Mouse (Mus musculus): ENCODE measurements around the gene Acot12.

Acot12 gene

GRCm38 (mm10) chr13:91741280-91742047 lies at the start of gene Acot12:
Gene Acot12, plus strand, starts transcription at chr13:91741512.
- in situ Hi-C loops (cut with MboI; ENCODE audit: low sequenced_read_pairs) = no loop called here

DNA sequence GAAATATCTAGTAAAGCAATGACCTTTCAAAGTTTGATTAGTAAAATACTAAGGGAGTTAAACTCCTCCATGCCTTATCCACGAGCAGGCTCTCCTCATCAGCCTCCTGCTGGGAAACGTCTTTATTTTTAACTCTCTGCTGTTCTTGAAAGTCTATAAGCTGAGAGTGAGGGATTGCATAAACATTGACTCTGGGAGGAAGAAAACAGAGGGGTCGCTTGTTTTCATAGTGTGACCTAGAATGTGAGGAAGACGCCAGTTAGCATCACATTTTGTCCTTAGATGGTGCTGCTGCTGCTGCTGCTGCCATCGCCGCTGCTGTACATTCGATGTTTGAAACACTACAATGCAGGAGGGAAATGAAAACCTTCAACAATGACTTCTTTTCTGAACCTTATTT lies 47.7 kb upstream of the Acot12 start:
- in situ Hi-C loops (cut with MboI; ENCODE audit: low sequenced_read_pairs) = no loop called here

DNA sequence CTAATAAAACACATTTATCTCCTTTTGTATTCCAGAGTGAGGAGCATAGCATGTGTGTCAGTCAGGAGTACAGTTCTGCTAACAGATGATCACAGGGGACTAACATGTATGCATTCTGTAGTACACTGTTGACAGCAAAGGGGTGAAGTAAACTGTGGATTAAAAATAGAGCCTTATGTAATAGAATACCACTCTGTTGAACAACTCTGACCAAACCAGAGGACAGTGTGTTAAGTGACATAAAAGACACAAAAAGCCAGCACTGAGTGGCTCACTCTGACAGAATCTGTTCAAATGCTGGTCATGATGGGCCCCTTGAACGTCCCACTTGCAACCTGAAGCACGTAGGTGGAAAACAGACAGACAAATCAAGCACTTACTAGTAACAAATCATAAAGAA lies 45.9 kb upstream of the Acot12 start:
- in situ Hi-C loops (cut with MboI; ENCODE audit: low sequenced_read_pairs) = no loop called here

GRCm38 (mm10) chr13:91696109-91696645 lies 45.1 kb upstream of the Acot12 start:
- in situ Hi-C loops (cut with MboI; ENCODE audit: low sequenced_read_pairs) = no loop called here

DNA sequence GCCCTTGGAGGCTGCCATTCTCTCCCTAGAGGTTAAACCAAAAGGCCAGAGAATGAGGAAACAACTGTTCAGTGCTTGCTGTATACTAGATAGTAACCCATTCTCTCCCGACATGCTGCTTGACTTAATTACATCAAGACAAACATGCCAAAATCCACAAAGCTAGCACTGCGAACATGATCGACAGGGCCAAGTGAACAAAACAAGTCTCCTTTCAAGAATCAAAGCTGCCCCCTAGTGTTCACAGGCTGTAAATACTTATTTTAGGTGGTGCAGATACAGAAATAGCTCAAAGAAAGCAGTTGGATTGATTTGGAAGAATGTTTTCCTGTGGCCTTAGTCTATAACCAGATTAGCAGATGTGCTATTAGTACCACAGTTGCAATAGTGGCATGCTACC lies 44.3 kb upstream of the Acot12 start:
- in situ Hi-C loops (cut with MboI; ENCODE audit: low sequenced_read_pairs) = no loop called here

GRCm38 (mm10) chr13:91702337-91702736 lies 39.0 kb upstream of the Acot12 start:
- in situ Hi-C loops (cut with MboI; ENCODE audit: low sequenced_read_pairs) = no loop called here

DNA sequence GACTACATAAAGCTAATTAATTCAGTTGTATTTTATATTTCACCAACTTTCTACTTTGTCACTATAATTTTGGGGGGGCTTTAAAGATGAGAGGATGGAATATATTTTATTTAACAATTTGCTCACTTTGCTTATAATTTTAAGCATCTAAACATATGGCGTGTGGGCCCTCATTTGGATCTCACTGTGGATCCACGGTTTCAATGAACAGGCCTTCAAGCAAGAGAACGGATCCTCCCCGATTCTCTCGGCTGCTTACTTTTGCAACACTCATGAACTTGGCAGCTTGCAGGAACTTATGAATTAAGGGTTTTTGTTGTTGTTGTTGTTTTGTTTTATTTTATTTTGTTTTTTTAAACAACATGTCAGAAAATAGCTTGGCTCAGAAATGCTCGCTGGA lies 21.8 kb upstream of the Acot12 start:
- in situ Hi-C loops (cut with MboI; ENCODE audit: low sequenced_read_pairs) = no loop called here

DNA sequence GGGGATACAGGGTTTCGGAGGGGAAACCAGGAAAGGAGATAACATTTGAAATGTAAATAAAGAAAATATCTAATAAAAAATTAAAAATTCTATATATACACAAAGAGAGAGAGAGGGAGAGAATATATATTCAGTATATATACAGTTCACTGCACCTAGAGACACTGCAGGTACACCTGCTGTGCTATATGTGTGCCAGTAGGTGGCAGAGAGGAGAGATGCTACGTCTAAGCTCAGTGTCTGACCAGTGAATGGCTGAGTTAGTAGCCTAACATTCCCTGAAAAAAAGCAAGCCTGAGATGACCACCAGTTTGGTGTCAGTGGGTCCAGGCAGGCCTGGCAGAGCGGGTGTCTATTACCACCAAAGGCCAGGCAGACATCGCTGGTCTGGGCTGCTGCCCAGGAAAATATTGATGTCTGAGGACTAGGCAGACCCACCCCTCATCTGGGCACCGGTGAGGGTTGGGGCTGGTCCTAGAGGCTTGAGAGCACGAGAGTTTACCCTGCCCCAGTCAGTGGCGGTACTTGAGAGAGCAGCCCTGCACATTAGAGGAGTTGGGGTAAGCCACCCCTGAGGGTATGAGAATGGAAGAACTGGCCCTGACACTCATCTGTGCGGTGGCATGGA lies 18.1 kb upstream of the Acot12 start:
- in situ Hi-C loops (cut with MboI; ENCODE audit: low sequenced_read_pairs) = no loop called here

GRCm38 (mm10) chr13:91723736-91724119 lies 17.6 kb upstream of the Acot12 start:
- in situ Hi-C loops (cut with MboI; ENCODE audit: low sequenced_read_pairs) = no loop called here

DNA sequence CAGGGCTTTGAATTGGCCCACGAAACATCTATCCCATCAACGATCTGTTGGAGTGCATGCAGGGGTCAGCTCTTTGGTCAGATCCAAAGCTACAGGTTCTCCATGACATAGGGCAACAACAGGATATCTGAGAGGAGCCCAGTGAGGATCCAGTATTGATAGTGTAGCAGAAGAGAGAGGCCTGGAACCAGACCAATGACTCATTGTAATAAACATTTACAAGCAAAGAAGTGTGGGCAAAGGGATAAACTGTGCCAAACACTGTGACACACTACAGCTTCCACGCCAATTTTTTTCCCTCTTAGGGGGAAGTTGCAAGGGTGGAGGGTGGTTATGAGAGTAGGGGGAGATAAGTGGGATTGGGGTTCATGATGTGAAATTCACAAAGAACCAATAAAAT lies 17.1 kb upstream of the Acot12 start:
- in situ Hi-C loops (cut with MboI; ENCODE audit: low sequenced_read_pairs) = no loop called here

DNA sequence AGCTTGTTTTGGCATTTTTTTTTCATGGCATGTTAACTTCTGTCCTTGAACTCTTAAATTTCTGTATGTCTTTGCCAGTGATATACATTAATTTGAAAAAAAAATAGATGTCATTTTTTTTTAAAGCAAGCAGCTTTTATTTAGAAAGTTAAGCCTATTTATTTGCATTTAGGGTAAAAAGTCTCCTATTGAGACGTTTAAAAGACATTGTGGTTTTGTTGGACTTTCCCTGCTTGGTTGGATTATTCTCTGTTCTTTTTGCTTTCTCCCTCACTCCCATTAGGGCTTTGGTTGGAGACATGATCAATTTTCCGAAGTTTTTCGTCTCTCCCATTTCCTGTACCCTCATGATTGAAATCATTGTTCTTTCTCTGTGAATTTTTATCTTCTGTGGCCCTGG lies 16.2 kb upstream of the Acot12 start:
- in situ Hi-C loops (cut with MboI; ENCODE audit: low sequenced_read_pairs) = no loop called here

DNA sequence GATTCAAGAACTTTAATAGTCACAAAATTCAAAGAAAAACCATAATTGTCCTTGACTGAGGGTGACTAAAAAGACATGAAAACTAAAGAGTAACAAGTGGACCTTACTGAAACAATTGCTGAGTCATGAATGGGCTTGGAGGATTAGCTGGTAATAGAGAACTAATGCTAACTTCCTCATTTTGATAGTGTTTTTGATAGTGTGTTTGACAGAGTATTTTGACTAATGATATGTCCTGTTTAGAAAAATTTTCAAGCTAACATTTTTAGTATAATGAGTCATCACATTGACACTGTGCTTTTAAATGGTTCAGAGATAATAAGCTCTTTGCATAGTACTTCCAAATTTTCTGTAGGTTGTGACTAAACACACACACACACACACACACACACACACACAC lies 13.4 kb upstream of the Acot12 start:
- in situ Hi-C loops (cut with MboI; ENCODE audit: low sequenced_read_pairs) = no loop called here

DNA sequence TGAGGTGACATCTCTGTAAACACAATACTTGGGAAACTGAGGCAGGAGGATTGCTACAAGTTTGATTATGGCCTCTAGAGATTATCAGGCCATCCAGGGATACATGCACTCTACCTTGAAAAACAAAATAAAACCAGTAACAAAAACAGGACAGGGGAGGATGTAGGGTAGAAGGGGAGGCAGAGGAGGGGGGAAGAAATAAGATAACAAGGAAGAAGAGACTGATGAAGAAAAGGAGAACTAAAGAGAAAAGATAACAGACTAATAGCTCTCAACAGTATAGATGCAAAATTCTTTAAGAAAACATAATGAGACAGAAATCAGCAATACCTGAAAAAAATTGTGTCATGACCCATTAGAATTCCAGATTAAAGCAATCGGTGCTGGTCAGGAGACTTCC lies 4.1 kb upstream of the Acot12 start:
- in situ Hi-C loops (cut with MboI; ENCODE audit: low sequenced_read_pairs) = no loop called here

DNA sequence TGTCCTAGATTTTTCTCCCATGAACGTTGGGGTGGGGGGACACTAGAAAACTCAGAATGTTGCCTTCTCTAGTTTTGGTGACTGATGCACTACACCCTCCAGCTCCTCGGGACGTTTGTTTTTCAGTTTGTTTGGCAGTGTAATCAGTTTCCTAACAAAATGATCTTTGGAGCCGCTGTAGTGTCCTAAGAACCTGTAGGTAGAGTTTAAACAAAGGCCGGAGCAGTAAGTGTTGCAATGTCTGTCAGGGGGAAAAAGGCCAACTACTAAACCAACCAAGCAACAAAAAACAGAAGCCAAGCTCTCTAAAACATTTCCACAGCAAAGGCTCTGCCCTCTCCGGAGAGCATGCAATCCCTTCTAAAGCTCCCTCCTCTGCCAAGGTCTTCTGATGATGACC lies 461 bp upstream of the Acot12 start:
- in situ Hi-C loops (cut with MboI; ENCODE audit: low sequenced_read_pairs) = no loop called here

GRCm38 (mm10) chr13:91743180-91743579 lies 1.9 kb downstream of the Acot12 start:
- in situ Hi-C loops (cut with MboI; ENCODE audit: low sequenced_read_pairs) = no loop called here

GRCm38 (mm10) chr13:91746470-91746869 lies 5.2 kb downstream of the Acot12 start:
- in situ Hi-C loops (cut with MboI; ENCODE audit: low sequenced_read_pairs) = no loop called here

DNA sequence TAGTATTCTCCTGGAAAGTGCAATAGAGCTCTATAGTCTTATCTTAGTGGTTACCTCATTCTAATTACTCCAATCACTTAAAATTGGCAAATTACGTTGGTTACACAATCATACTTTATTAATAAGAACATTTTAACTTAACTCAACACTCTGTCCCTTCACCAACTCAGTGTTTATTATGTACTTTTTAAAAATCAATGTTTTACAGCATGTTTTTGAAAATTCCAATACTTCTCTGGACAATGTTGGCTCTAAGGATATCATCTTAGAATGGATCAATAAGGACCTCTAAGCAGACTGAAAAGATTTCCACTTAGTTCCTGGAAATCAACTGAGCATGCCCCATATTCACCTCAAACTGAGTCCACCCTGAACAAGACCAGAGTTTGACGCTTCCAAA lies 7.1 kb downstream of the Acot12 start:
- in situ Hi-C loops (cut with MboI; ENCODE audit: low sequenced_read_pairs) = no loop called here

DNA sequence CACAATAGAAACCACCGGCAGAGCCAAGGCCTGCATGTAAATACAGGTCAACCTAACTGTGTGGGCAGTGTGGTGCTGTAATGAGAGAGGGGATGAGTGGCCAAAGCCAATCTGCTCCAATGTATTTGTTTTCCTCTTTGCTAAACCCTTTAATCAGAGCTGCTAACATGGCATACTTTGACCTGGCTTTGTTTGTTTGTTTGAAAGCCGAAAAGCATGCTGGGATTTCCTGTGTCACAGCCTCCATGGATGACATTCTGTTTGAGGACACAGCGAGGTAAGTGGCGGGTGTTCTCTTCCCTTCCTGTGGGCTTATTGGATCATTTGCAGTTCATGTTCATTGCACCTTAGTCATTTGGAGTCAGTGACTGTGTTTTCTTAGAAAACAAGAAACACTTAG lies 8.7 kb downstream of the Acot12 start:
- in situ Hi-C loops (cut with MboI; ENCODE audit: low sequenced_read_pairs) = no loop called here

GRCm38 (mm10) chr13:91753724-91754123 lies 12.4 kb downstream of the Acot12 start:
- in situ Hi-C loops (cut with MboI; ENCODE audit: low sequenced_read_pairs) = no loop called here

GRCm38 (mm10) chr13:91754762-91755161 lies 13.4 kb downstream of the Acot12 start:
- in situ Hi-C loops (cut with MboI; ENCODE audit: low sequenced_read_pairs) = no loop called here

DNA sequence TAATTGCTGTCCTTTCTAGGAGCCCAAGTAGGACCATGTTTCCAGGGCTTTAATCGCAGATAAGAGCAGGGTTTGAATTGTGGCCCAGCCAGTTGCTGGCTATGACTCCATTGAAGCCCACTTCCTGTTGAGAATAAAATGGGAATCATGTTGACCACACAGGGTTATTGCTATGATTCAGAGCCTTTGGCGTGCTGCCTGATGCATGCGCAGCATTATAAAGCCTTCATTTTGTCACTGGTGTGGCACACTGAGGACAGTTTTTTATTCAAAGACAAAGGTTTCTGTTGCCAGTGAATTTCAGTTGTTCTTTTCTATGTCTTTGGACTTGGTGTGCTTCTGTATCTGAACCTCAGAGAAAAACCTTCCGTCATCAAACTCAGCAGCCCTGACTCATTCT lies 14.9 kb downstream of the Acot12 start:
- in situ Hi-C loops (cut with MboI; ENCODE audit: low sequenced_read_pairs) = no loop called here

GRCm38 (mm10) chr13:91758316-91759048 lies 17.2 kb downstream of the Acot12 start:
- in situ Hi-C loops (cut with MboI; ENCODE audit: low sequenced_read_pairs) = no loop called here

All from CH12F3 (cell line).